Mouse (Mus musculus): ENCODE results near the gene Wwox. TPM values are rescaled to one million over a fixed set of nuclear protein-coding genes. Genes with fewer than 3 reads are reported as not detected.
A peak's percentile ranks its signal among the peaks of the same experiment; 100 is the strongest.

Gene Wwox
- polyA plus RNA-seq, 1 experiment from 2014 or later: 10.2 TPM

GRCm38 (mm10) chr8:114512075-114512935, 72.8 kb downstream of the Wwox start:
- H3K27me3 ChIP-seq: peaks cover 52% of the 10 kb centered on the region
- no peak overlapping the region for H3K9ac ChIP-seq
- H3K36me3 ChIP-seq (ENCODE audit: poor library complexity, severe bottlenecking): no peaks in the 10 kb centered on the region
- 85% methylated on average over 26 of the region's 26 CpGs for WGBS
- H3K27ac ChIP-seq: no peak overlapping the region
- no peak overlapping the region for H3K4me2 ChIP-seq
- H3K4me1 ChIP-seq: peaks cover 14% of the 10 kb centered on the region
- H3K4me3 ChIP-seq: no peak overlapping the region
- no peak for ATAC-seq
- no peaks in the 10 kb centered on the region for H3K9me3 ChIP-seq (replicated peaks)

DNA sequence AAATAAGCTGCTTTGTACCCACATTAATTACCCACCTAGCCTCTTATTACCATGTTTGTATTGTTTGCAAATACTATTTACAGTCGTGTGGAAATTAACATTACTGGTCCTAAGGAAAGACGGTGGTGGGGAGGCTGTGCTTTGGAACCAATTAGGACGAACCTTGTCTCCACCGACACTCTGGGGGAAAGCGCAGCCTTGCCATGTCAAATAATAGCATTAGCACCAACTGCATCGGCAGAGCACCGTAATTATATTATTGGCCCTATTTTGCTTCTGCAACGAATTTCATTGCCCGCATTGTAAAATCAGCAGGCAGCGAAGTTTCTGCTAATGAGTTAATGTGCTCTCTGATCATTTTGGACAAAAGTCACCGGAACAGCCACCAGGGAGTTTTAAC, 75.2 kb downstream of the Wwox start:
- Histone ChIP-seq H3K36me3 (ENCODE audit: poor library complexity, severe bottlenecking) (no peaks in the 10 kb centered on the region), H3K9me3 (replicated peaks) (no peaks in the 10 kb centered on the region), H3K4me3 (no peak overlapping the region), H3K9ac (no peak overlapping the region), H3K27me3 (peaks cover 53% of the 10 kb centered on the region), H3K4me2 (peak overlapping the region; percentile 20; the same call in 1 of the 2 replicates), H3K27ac (no peak overlapping the region), H3K4me1 (0 out of 2 replicates have a peak, but pooled peaks cover 7% of the 10 kb centered on the region)
- WGBS: 6% methylated on average over 11 of the region's 11 CpGs
- peak; percentile 38; the same call in 1 of the 2 replicates for ATAC-seq

GRCm38 (mm10) chr8:114523061-114523460, 83.6 kb downstream of the Wwox start:
- no peak for ATAC-seq
- WGBS: 86% methylated on average over 2 of the region's 2 CpGs
- Histone ChIP-seq H3K9ac (no peak overlapping the region), H3K4me1 (peaks cover 13% of the 10 kb centered on the region), H3K4me2 (no peak overlapping the region), H3K27ac (no peak overlapping the region), H3K9me3 (replicated peaks) (no peaks in the 10 kb centered on the region), H3K36me3 (ENCODE audit: poor library complexity, severe bottlenecking) (no peaks in the 10 kb centered on the region), H3K27me3 (peaks cover 9% of the 10 kb centered on the region; the same call in 1 of the 2 replicates), H3K4me3 (no peak overlapping the region)

- Histone ChIP-seq H3K4me3 (no peak overlapping the region), H3K4me1 (peaks cover 15% of the 10 kb centered on the region), H3K4me2 (no peak overlapping the region), H3K27me3 (no peaks in the 10 kb centered on the region), H3K9ac (no peak overlapping the region), H3K9me3 (replicated peaks) (no peaks in the 10 kb centered on the region), H3K36me3 (ENCODE audit: poor library complexity, severe bottlenecking) (no peaks in the 10 kb centered on the region), H3K27ac (no peak overlapping the region)
- WGBS: 83% methylated on average over 15 of the region's 15 CpGs
- ATAC-seq: no peak
Observed at GRCm38 (mm10) chr8:114526626-114527267, 87.3 kb downstream of the Wwox start.

DNA sequence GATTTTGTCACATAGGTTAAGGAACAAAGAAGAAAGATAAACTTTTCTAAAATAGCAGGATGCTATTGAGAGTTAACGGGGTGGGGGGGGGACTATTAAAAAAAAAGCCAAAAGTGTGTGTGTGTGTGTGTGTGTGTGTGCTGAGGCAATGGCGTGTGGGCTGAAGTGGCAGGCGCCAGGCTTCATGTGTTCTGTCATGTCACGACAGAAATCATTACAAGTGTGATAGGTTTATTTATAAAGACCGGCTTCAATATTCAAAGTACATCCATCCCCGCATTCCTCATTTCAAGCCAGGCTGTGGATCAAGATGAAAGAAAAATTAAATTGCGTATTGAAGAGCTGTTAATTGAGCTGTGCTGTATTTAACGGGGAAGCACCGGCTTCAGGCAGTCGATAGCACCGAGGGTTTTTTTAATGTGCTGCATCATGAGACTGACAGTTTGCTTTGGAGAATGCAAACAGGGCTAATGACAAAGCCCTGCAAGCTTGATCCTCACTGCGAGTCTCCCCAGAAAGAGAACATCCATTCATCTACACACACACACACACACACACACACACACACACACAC, 88.3 kb downstream of the Wwox start:
- Histone ChIP-seq H3K27me3 (no peaks in the 10 kb centered on the region), H3K9me3 (replicated peaks) (no peaks in the 10 kb centered on the region), H3K4me1 (peaks cover 15% of the 10 kb centered on the region), H3K4me3 (no peak overlapping the region), H3K27ac (no peak overlapping the region), H3K4me2 (no peak overlapping the region; the same call in 1 of the 2 replicates), H3K36me3 (ENCODE audit: poor library complexity, severe bottlenecking) (no peaks in the 10 kb centered on the region), H3K9ac (no peak overlapping the region)
- 29% methylated on average over 12 of the region's 12 CpGs for WGBS
- 0 out of 2 replicates have a peak, but pooled peaks have one; percentile 38 for ATAC-seq

DNA sequence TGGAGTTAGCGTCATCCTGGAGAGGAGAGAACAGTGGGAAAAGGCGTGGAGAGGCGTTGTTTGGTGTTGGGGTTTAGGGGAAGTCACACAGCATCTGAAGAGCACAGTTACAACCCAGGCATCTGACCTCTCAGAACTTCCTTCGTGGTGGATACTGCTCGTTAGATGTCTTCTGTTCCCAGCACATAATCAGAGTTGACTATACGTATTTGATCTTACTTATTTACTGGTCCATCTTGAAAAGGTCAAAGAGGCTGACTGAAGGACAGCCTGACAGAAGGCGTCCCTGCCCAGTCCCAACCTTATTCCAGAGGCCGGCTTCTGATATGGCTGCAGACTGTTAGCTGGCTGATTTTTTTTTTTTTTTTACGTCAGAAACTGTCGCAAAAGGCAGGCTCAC, 90.1 kb downstream of the Wwox start:
- H3K27ac ChIP-seq: no peak overlapping the region
- peaks cover 15% of the 10 kb centered on the region for H3K4me1 ChIP-seq
- no peaks in the 10 kb centered on the region for H3K27me3 ChIP-seq
- no peak overlapping the region for H3K9ac ChIP-seq
- no peak for ATAC-seq
- no peak overlapping the region for H3K4me3 ChIP-seq
- no peaks in the 10 kb centered on the region for H3K36me3 ChIP-seq (ENCODE audit: poor library complexity, severe bottlenecking)
- H3K4me2 ChIP-seq: no peak overlapping the region
- WGBS: 82% methylated on average over 10 of the region's 10 CpGs
- no peaks in the 10 kb centered on the region for H3K9me3 ChIP-seq (replicated peaks)

DNA sequence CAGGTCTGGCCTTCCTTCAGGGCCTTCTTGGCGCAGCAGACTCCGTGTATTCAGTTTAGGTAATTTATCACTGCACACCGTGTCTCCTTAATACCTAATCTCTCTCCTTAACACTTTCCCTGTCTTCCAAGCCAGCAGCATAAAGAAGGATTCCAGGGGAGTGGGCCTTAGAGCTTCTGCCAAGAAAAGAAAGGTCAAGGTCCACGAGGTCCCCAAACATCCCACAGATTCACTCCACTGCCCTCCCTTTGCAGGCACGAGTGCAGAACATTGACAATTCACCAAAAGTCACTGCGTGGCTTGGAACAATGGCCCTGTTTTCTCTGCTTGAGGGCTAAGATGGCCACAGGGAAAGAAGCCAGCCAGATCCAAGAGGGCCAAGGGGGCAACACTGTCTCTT, 96.7 kb downstream of the Wwox start:
- Histone ChIP-seq H3K9ac (no peak overlapping the region), H3K9me3 (replicated peaks) (no peaks in the 10 kb centered on the region), H3K4me3 (no peak overlapping the region), H3K27ac (no peak overlapping the region), H3K4me2 (no peak overlapping the region), H3K4me1 (no peaks in the 10 kb centered on the region), H3K27me3 (no peaks in the 10 kb centered on the region), H3K36me3 (ENCODE audit: poor library complexity, severe bottlenecking) (no peaks in the 10 kb centered on the region)
- WGBS: 53% methylated on average over 6 of the region's 6 CpGs
- ATAC-seq: no peak

GRCm38 (mm10) chr8:114541132-114541531, 101.7 kb downstream of the Wwox start:
- no peak overlapping the region for H3K9ac ChIP-seq
- H3K9me3 ChIP-seq (replicated peaks): no peaks in the 10 kb centered on the region
- ATAC-seq: no peak
- H3K27ac ChIP-seq: no peak overlapping the region
- H3K27me3 ChIP-seq: no peaks in the 10 kb centered on the region
- no peak overlapping the region for H3K4me3 ChIP-seq
- H3K4me1 ChIP-seq: no peaks in the 10 kb centered on the region
- no peaks in the 10 kb centered on the region for H3K36me3 ChIP-seq (ENCODE audit: poor library complexity, severe bottlenecking)
- WGBS: 10% methylated on average over 3 of the region's 3 CpGs
- no peak overlapping the region for H3K4me2 ChIP-seq

- Histone ChIP-seq H3K27me3 (no peaks in the 10 kb centered on the region), H3K9ac (no peak overlapping the region), H3K4me3 (no peak overlapping the region), H3K27ac (no peak overlapping the region), H3K36me3 (ENCODE audit: poor library complexity, severe bottlenecking) (no peaks in the 10 kb centered on the region), H3K4me1 (no peaks in the 10 kb centered on the region), H3K9me3 (replicated peaks) (no peaks in the 10 kb centered on the region), H3K4me2 (no peak overlapping the region)
- 81% methylated on average over 8 of the region's 8 CpGs for WGBS
- ATAC-seq: no peak
Observed at GRCm38 (mm10) chr8:114548360-114548759, 108.9 kb downstream of the Wwox start.

GRCm38 (mm10) chr8:114548837-114549236, 109.4 kb downstream of the Wwox start:
- Histone ChIP-seq H3K27me3 (no peaks in the 10 kb centered on the region), H3K27ac (no peak overlapping the region), H3K4me2 (no peak overlapping the region), H3K4me1 (no peaks in the 10 kb centered on the region), H3K9ac (no peak overlapping the region), H3K36me3 (ENCODE audit: poor library complexity, severe bottlenecking) (no peaks in the 10 kb centered on the region), H3K4me3 (no peak overlapping the region), H3K9me3 (replicated peaks) (no peaks in the 10 kb centered on the region)
- 77% methylated on average over 6 of the region's 6 CpGs for WGBS
- no peak for ATAC-seq

DNA sequence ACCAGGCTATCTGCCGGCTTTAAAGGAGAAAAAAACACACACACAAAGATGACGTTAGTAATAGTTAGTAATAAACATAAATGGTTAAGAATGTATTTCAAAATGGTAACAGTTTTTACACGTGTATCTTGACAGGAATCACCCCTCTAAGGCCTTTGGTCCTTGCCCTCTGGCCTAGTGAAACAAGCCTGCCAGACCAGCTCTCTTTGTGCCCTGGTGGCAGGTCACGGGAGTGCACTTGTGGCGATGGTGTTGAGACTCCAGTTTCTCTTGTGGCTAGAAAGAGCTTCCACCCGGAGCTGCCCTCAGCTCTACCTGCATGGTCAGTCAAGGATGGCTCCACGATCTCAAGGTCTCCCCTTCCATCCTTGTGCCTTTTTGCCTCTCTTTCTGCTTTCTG, 110.6 kb downstream of the Wwox start:
- no peaks in the 10 kb centered on the region for H3K4me1 ChIP-seq
- no peaks in the 10 kb centered on the region for H3K9me3 ChIP-seq (replicated peaks)
- H3K27me3 ChIP-seq: no peaks in the 10 kb centered on the region
- no peak for ATAC-seq
- no peak overlapping the region for H3K4me3 ChIP-seq
- H3K9ac ChIP-seq: no peak overlapping the region
- 70% methylated on average over 7 of the region's 7 CpGs for WGBS
- no peaks in the 10 kb centered on the region for H3K36me3 ChIP-seq (ENCODE audit: poor library complexity, severe bottlenecking)
- H3K4me2 ChIP-seq: no peak overlapping the region
- no peak overlapping the region for H3K27ac ChIP-seq

DNA sequence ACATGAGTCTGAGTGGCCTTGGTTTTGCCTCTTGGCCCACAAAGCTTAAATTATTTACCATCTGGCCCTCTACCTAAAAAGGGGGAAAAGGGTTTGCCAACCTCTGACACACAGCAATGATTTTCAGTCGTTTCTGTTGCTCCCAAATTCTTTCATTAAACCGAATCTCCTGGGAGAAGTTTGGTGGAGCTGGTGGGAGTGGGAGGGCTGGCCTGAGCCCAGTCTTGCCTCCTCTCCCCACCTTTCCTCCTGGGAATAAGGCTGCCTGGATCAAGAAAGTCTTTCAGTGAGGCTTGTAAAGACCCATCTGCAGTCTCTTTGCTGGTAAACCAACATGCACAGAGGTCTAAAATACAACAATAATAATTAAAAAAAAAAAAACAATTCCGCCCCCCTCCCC, 113.2 kb downstream of the Wwox start:
- H3K9me3 ChIP-seq (replicated peaks): no peaks in the 10 kb centered on the region
- H3K27ac ChIP-seq: no peak overlapping the region
- no peaks in the 10 kb centered on the region for H3K27me3 ChIP-seq
- H3K4me1 ChIP-seq: no peaks in the 10 kb centered on the region
- no peak overlapping the region for H3K9ac ChIP-seq
- 78% methylated on average over 3 of the region's 3 CpGs for WGBS
- H3K4me2 ChIP-seq: no peak overlapping the region
- no peak for ATAC-seq
- H3K4me3 ChIP-seq: no peak overlapping the region
- no peaks in the 10 kb centered on the region for H3K36me3 ChIP-seq (ENCODE audit: poor library complexity, severe bottlenecking)

All from forebrain, embryonic 13.5 days (tissue).